Mouse (Mus musculus): ENCODE data around the gene Gm5105.

Gm5105 gene

GRCm38 (mm10) chr3:138026286-138026685, 40.9 kb downstream of the Gm5105 start:
- DNase-seq (ENCODE audit: low spot score) = no peak

- no peak for DNase-seq (ENCODE audit: low spot score)
These were observed 44.5 kb downstream of the Gm5105 start for GRCm38 (mm10) chr3:138022651-138023050.

- no peak for DNase-seq (ENCODE audit: low spot score)
These were observed 45.2 kb downstream of the Gm5105 start for GRCm38 (mm10) chr3:138022003-138022402.

GRCm38 (mm10) chr3:138016810-138017209, 50.4 kb downstream of the Gm5105 start:
- no peak for DNase-seq (ENCODE audit: low spot score)

GRCm38 (mm10) chr3:138014725-138015124, 52.5 kb downstream of the Gm5105 start:
- DNase-seq (ENCODE audit: low spot score) = no peak

GRCm38 (mm10) chr3:138012351-138012750, 54.8 kb downstream of the Gm5105 start:
- DNase-seq (ENCODE audit: low spot score) = no peak

- DNase-seq (ENCODE audit: low spot score) = no peak
These were observed 59.0 kb downstream of the Gm5105 start for GRCm38 (mm10) chr3:138008152-138008551.

GRCm38 (mm10) chr3:138006896-138007295, 60.3 kb downstream of the Gm5105 start:
- no peak for DNase-seq (ENCODE audit: low spot score)

GRCm38 (mm10) chr3:138003264-138003663, 63.9 kb downstream of the Gm5105 start:
- no peak for DNase-seq (ENCODE audit: low spot score)

- no peak for DNase-seq (ENCODE audit: low spot score)
These were observed 64.6 kb downstream of the Gm5105 start for GRCm38 (mm10) chr3:138002545-138002944.

- no peak for DNase-seq (ENCODE audit: low spot score)
These were observed 65.3 kb downstream of the Gm5105 start for GRCm38 (mm10) chr3:138001865-138002264.

GRCm38 (mm10) chr3:138000724-138001069, 66.5 kb downstream of the Gm5105 start:
- no peak for DNase-seq (ENCODE audit: low spot score)

GRCm38 (mm10) chr3:138000062-138000723, 67.0 kb downstream of the Gm5105 start:
- no peak for DNase-seq (ENCODE audit: low spot score)

- no peak for DNase-seq (ENCODE audit: low spot score)
These were observed 67.9 kb downstream of the Gm5105 start for GRCm38 (mm10) chr3:137999224-137999790.

Data from ovary, postnatal 14 days (tissue).